Mouse (Mus musculus) left cerebral cortex, adult 18-20 months (tissue): ENCODE data around the gene Foxk1. TPM values are rescaled to one million over a fixed set of nuclear protein-coding genes. Genes with fewer than 3 reads are reported as not detected.

Source experiments
- DNase-seq, 2 experiments: peaks; one replicate each; pipeline ENCODE4 v3.0.0; 2021 to 2022; ENCODE audit warnings: low spot score in 2 of 2, mixed read lengths in 1 of 2
- total RNA-seq, 2 experiments: library from RNA; stranded (reverse); gene quantifications; 2 replicates each; pipeline ENCODE4 v1.2.3; 2021

Gene Foxk1
- total RNA-seq, 2 experiments from 2014 or later = 40.8 to 41.1 TPM

GRCm38 (mm10) chr5:142442045-142442440, 40.7 kb downstream of the Foxk1 start:
- no peak for DNase-seq

GRCm38 (mm10) chr5:142443514-142443913, 42.2 kb downstream of the Foxk1 start:
- DNase-seq = no peak

GRCm38 (mm10) chr5:142443994-142444393, 42.7 kb downstream of the Foxk1 start:
- DNase-seq = no peak

GRCm38 (mm10) chr5:142444791-142445531, 43.7 kb downstream of the Foxk1 start:
- no peak for DNase-seq

GRCm38 (mm10) chr5:142445709-142446108, 44.4 kb downstream of the Foxk1 start:
- DNase-seq = no peak

GRCm38 (mm10) chr5:142448076-142448475, 46.8 kb downstream of the Foxk1 start:
- peak; percentile 92 to 97 for DNase-seq

GRCm38 (mm10) chr5:142448623-142449022, 47.3 kb downstream of the Foxk1 start:
- DNase-seq = no peak

- no peak for DNase-seq
These were observed 49.5 kb downstream of the Foxk1 start for GRCm38 (mm10) chr5:142450846-142451245.

GRCm38 (mm10) chr5:142451759-142452158, 50.5 kb downstream of the Foxk1 start:
- DNase-seq = no peak

- no peak for DNase-seq
These were observed 52.4 kb downstream of the Foxk1 start for GRCm38 (mm10) chr5:142453742-142454141.

GRCm38 (mm10) chr5:142456318-142456717, 55.0 kb downstream of the Foxk1 start:
- DNase-seq = no peak

- peak in 1 of 2 experiments; percentile 70 for DNase-seq
These were observed 56.0 kb downstream of the Foxk1 start for GRCm38 (mm10) chr5:142457345-142457744.

- no peak for DNase-seq
These were observed 57.7 kb downstream of the Foxk1 start for GRCm38 (mm10) chr5:142458791-142459557.

GRCm38 (mm10) chr5:142459834-142460233, 58.5 kb downstream of the Foxk1 start:
- no peak for DNase-seq

GRCm38 (mm10) chr5:142461942-142462640, 60.8 kb downstream of the Foxk1 start:
- no peak for DNase-seq

- no peak for DNase-seq
These were observed 61.3 kb downstream of the Foxk1 start for GRCm38 (mm10) chr5:142462641-142462948.

GRCm38 (mm10) chr5:142463011-142463410, 61.7 kb downstream of the Foxk1 start:
- DNase-seq = no peak

- DNase-seq = peak; percentile 82 to 91
These were observed 62.5 kb downstream of the Foxk1 start, which contains the start of gene Ap5z1 for GRCm38 (mm10) chr5:142463461-142464454. Ap5z1 (plus strand) TSS chr5:142463944.

- DNase-seq = no peak
These were observed 67.1 kb downstream of the Foxk1 start for GRCm38 (mm10) chr5:142468375-142468774.

GRCm38 (mm10) chr5:142469796-142470195, 68.5 kb downstream of the Foxk1 start:
- DNase-seq = no peak

- peak; percentile 67 to 79 for DNase-seq
These were observed 72.4 kb downstream of the Foxk1 start for GRCm38 (mm10) chr5:142473696-142474095.
